Mouse (Mus musculus): Measurements from ENCODE around the gene Ky.

The Ky gene

GRCm38 (mm10) chr9:102502015-102502633, 3.4 kb upstream of the Ky start:
- DNase-seq (ENCODE audit: low spot score), result no peak

- DNase-seq (ENCODE audit: low spot score), result no peak
These were observed 703 bp upstream of the Ky start for GRCm38 (mm10) chr9:102504716-102505378.

GRCm38 (mm10) chr9:102508315-102508714, 2.8 kb downstream of the Ky start:
- DNase-seq (ENCODE audit: low spot score), result no peak

GRCm38 (mm10) chr9:102511423-102511822, 5.9 kb downstream of the Ky start:
- no peak for DNase-seq (ENCODE audit: low spot score)

- DNase-seq (ENCODE audit: low spot score), result no peak
These were observed 8.0 kb downstream of the Ky start for GRCm38 (mm10) chr9:102513578-102513977.

- no peak for DNase-seq (ENCODE audit: low spot score)
These were observed 12.9 kb downstream of the Ky start for GRCm38 (mm10) chr9:102518443-102518842.

GRCm38 (mm10) chr9:102521396-102521795, 15.8 kb downstream of the Ky start:
- DNase-seq (ENCODE audit: low spot score), result no peak

- DNase-seq (ENCODE audit: low spot score), result no peak
These were observed 22.6 kb downstream of the Ky start for GRCm38 (mm10) chr9:102528106-102528505.

GRCm38 (mm10) chr9:102528561-102528960, 23.0 kb downstream of the Ky start:
- DNase-seq (ENCODE audit: low spot score), result no peak

GRCm38 (mm10) chr9:102529008-102529407, 23.5 kb downstream of the Ky start:
- DNase-seq (ENCODE audit: low spot score), result no peak

GRCm38 (mm10) chr9:102531051-102531892, 25.7 kb downstream of the Ky start:
- DNase-seq (ENCODE audit: low spot score), result no peak

GRCm38 (mm10) chr9:102536968-102537367, 31.4 kb downstream of the Ky start:
- DNase-seq (ENCODE audit: low spot score), result no peak

- DNase-seq (ENCODE audit: low spot score), result no peak
These were observed 34.1 kb downstream of the Ky start for GRCm38 (mm10) chr9:102539699-102540098.

- no peak for DNase-seq (ENCODE audit: low spot score)
These were observed 36.1 kb downstream of the Ky start for GRCm38 (mm10) chr9:102541666-102542065.

GRCm38 (mm10) chr9:102542540-102542939, 37.0 kb downstream of the Ky start:
- no peak for DNase-seq (ENCODE audit: low spot score)

- no peak for DNase-seq (ENCODE audit: low spot score)
These were observed 38.2 kb downstream of the Ky start for GRCm38 (mm10) chr9:102543761-102544115.

GRCm38 (mm10) chr9:102544116-102544772, 38.7 kb downstream of the Ky start:
- DNase-seq (ENCODE audit: low spot score), result no peak

- peak; percentile 55 for DNase-seq (ENCODE audit: low spot score)
These were observed 39.3 kb downstream of the Ky start for GRCm38 (mm10) chr9:102544773-102545366.

GRCm38 (mm10) chr9:102545406-102546255, 40.1 kb downstream of the Ky start:
- DNase-seq (ENCODE audit: low spot score), result no peak

- DNase-seq (ENCODE audit: low spot score), result no peak
These were observed 40.9 kb downstream of the Ky start for GRCm38 (mm10) chr9:102546256-102547027.

GRCm38 (mm10) chr9:102547028-102547354, 41.4 kb downstream of the Ky start:
- DNase-seq (ENCODE audit: low spot score), result no peak

Measured in c-Kit-positive CD71-positive TER-119-positive erythroid progenitor cells, embryonic 14.5 days (primary cell).